Mouse (Mus musculus) neural tube, embryonic 15.5 days (tissue): ENCODE results near the gene Bhmt2. TPM values are rescaled to one million over a fixed set of nuclear protein-coding genes. Genes with fewer than 3 reads are reported as not detected.

Experiments
- ATAC-seq: fragments of 200-750 bp; cut with Nextera tagmentation; 2 replicates; pipeline ENCODE4 v1.8.0; 2017; ENCODE audit warnings: mild to moderate bottlenecking, moderate TSS enrichment, moderate library complexity; ENCODE audit not compliant: low FRiP score
- H3K27ac ChIP-seq: fragments of 300-500 bp; sonication (generic); replicated peaks from 2 replicates; pipeline ENCODE4 v1.5.1; 2015; ENCODE audit warnings: mild to moderate bottlenecking, inconsistent platforms
- H3K27me3 ChIP-seq: fragments of 300-500 bp; sonication (generic); replicated peaks from 2 replicates; pipeline ENCODE4 v1.6.1; 2015; ENCODE audit warnings: inconsistent platforms
- H3K36me3 ChIP-seq: fragments of 300-500 bp; sonication (generic); 2 replicates; pipeline ENCODE4 v1.6.1; 2015; ENCODE audit warnings: inconsistent platforms
- H3K4me1 ChIP-seq: fragments of 300-500 bp; sonication (generic); 2 replicates; pipeline ENCODE4 v1.6.1; 2015; ENCODE audit warnings: inconsistent platforms
- H3K4me2 ChIP-seq: fragments of 300-500 bp; sonication (generic); 2 replicates; pipeline ENCODE4 v1.6.1; 2015; ENCODE audit warnings: inconsistent platforms, mild to moderate bottlenecking, moderate library complexity
- H3K4me3 ChIP-seq: fragments of 300-500 bp; sonication (generic); replicated peaks from 2 replicates; pipeline ENCODE4 v1.5.1; 2015; ENCODE audit warnings: mild to moderate bottlenecking, inconsistent platforms
- H3K9ac ChIP-seq: fragments of 300-500 bp; sonication (generic); replicated peaks from 2 replicates; pipeline ENCODE4 v1.6.1; 2015; ENCODE audit warnings: mild to moderate bottlenecking, inconsistent platforms
- H3K9me3 ChIP-seq: fragments of 300-500 bp; sonication (generic); replicated peaks from 2 replicates; pipeline ENCODE4 v1.6.1; 2016; ENCODE audit warnings: inconsistent platforms
- WGBS: fragments of 180-500 bp; shearing (Covaris S2); methylation state at CpG from one replicate; pipeline ENCODE4 v1.1.7; 2015; ENCODE audit warnings: mixed read lengths; 5-methylcytosine and 5-hydroxymethylcytosine counted together
- polyA plus RNA-seq: library from polyadenylated mRNA; unstranded; fragments of >200 nt; fragmentation: Nextera tagmentation; extraction: Ambion mirVana; gene quantifications from 2 replicates; pipeline ENCODE4 v1.2.1, GENCODE M21; 2015

The Bhmt2 gene
- polyA plus RNA-seq: 0.17 TPM in 1 of 2 replicates, not detected in the other

GRCm38 (mm10) chr13:93674131-93674561 is at the start of gene Bhmt2, which contains the start of gene Dmgdh:
TSS of gene Bhmt2 (minus strand) at chr13:93674302.
TSS of gene Dmgdh (plus strand) at chr13:93674433.
- H3K36me3 ChIP-seq: no peaks in the 10 kb centered on the region
- H3K4me1 ChIP-seq: peaks cover 5% of the 10 kb centered on the region; the same call in 1 of the 2 replicates
- no peak for ATAC-seq
- H3K27me3 ChIP-seq: peaks cover 8% of the 10 kb centered on the region
- no peak within 1 kb of the TSS for H3K9ac ChIP-seq
- no peaks in the 10 kb centered on the region for H3K9me3 ChIP-seq
- no peak within 1 kb of the TSS for H3K27ac ChIP-seq
- peak within 1 kb of the TSS; percentile 42 for H3K4me2 ChIP-seq
- no peak within 1 kb of the TSS for H3K4me3 ChIP-seq
- WGBS: 7% methylated on average over 29 of the region's 31 CpGs

- no peaks in the 10 kb centered on the region for H3K9me3 ChIP-seq
- no peak for ATAC-seq
- no peak overlapping the region for H3K27ac ChIP-seq
- H3K4me2 ChIP-seq: no peak overlapping the region
- no peaks in the 10 kb centered on the region for H3K27me3 ChIP-seq
- peaks cover 4% of the 10 kb centered on the region for H3K4me1 ChIP-seq
- WGBS: 90% methylated on average over 3 of the region's 3 CpGs
- no peaks in the 10 kb centered on the region for H3K36me3 ChIP-seq
- no peak overlapping the region for H3K9ac ChIP-seq
- H3K4me3 ChIP-seq: no peak overlapping the region
Measured at GRCm38 (mm10) chr13:93723455-93723854, 49.4 kb upstream of the Bhmt2 start.

GRCm38 (mm10) chr13:93721916-93722315 is 47.8 kb upstream of the Bhmt2 start:
- Histone ChIP-seq H3K4me2 (no peak overlapping the region), H3K27me3 (no peaks in the 10 kb centered on the region), H3K36me3 (no peaks in the 10 kb centered on the region), H3K9ac (no peak overlapping the region), H3K27ac (no peak overlapping the region), H3K4me3 (no peak overlapping the region), H3K4me1 (peaks cover 6% of the 10 kb centered on the region), H3K9me3 (no peaks in the 10 kb centered on the region)
- no peak for ATAC-seq
- WGBS: 76% methylated on average over 4 of the region's 4 CpGs

- no peak for ATAC-seq
- H3K36me3 ChIP-seq: no peaks in the 10 kb centered on the region
- whole genome bisulfite sequencing: 4% methylated on average over 7 of the region's 7 CpGs
- H3K4me1 ChIP-seq: peaks cover 6% of the 10 kb centered on the region
- no peak overlapping the region for H3K9ac ChIP-seq
- H3K4me2 ChIP-seq: peak overlapping the region; percentile 26; the same call in 1 of the 2 replicates
- H3K9me3 ChIP-seq: no peaks in the 10 kb centered on the region
- H3K27me3 ChIP-seq: no peaks in the 10 kb centered on the region
- no peak overlapping the region for H3K27ac ChIP-seq
- no peak overlapping the region for H3K4me3 ChIP-seq
Measured at GRCm38 (mm10) chr13:93718948-93719347, 44.8 kb upstream of the Bhmt2 start.

- peaks cover 6% of the 10 kb centered on the region for H3K4me1 ChIP-seq
- H3K27me3 ChIP-seq: no peaks in the 10 kb centered on the region
- no peak overlapping the region for H3K9ac ChIP-seq
- no peak overlapping the region for H3K27ac ChIP-seq
- no peaks in the 10 kb centered on the region for H3K36me3 ChIP-seq
- no peak for ATAC-seq
- no peaks in the 10 kb centered on the region for H3K9me3 ChIP-seq
- WGBS: 37% methylated on average over 7 of the region's 7 CpGs
- no peak overlapping the region for H3K4me2 ChIP-seq
- no peak overlapping the region for H3K4me3 ChIP-seq
Measured at GRCm38 (mm10) chr13:93717113-93717512, 43.0 kb upstream of the Bhmt2 start.

- WGBS: 91% methylated on average over 3 of the region's 3 CpGs
Measured at GRCm38 (mm10) chr13:93713826-93714225, 39.7 kb upstream of the Bhmt2 start.

GRCm38 (mm10) chr13:93712362-93712761 is 38.3 kb upstream of the Bhmt2 start:
- H3K4me3 ChIP-seq: no peak overlapping the region
- H3K27me3 ChIP-seq: no peaks in the 10 kb centered on the region
- 92% methylated on average over 4 of the region's 4 CpGs for WGBS
- H3K9me3 ChIP-seq: no peaks in the 10 kb centered on the region
- no peaks in the 10 kb centered on the region for H3K36me3 ChIP-seq
- H3K4me2 ChIP-seq: no peak overlapping the region
- ATAC-seq: no peak
- H3K9ac ChIP-seq: no peak overlapping the region
- H3K27ac ChIP-seq: no peak overlapping the region
- H3K4me1 ChIP-seq: no peaks in the 10 kb centered on the region

More at GRCm38 (mm10) chr13:93713826-93714225, 39.7 kb upstream of the Bhmt2 start:
- H3K9me3 ChIP-seq: no peaks in the 10 kb centered on the region
- H3K27ac ChIP-seq: no peak overlapping the region
- no peak overlapping the region for H3K9ac ChIP-seq
- H3K27me3 ChIP-seq: no peaks in the 10 kb centered on the region
- ATAC-seq: no peak
- H3K4me2 ChIP-seq: no peak overlapping the region
- peaks cover 6% of the 10 kb centered on the region for H3K4me1 ChIP-seq
- no peaks in the 10 kb centered on the region for H3K36me3 ChIP-seq
- H3K4me3 ChIP-seq: no peak overlapping the region

- Histone ChIP-seq H3K9ac (no peak overlapping the region), H3K4me3 (no peak overlapping the region), H3K36me3 (no peaks in the 10 kb centered on the region), H3K9me3 (no peaks in the 10 kb centered on the region), H3K4me2 (no peak overlapping the region), H3K4me1 (no peaks in the 10 kb centered on the region), H3K27me3 (no peaks in the 10 kb centered on the region), H3K27ac (no peak overlapping the region)
- no peak for ATAC-seq
- WGBS: 91% methylated on average over 4 of the region's 4 CpGs
Measured at GRCm38 (mm10) chr13:93711226-93711625, 37.1 kb upstream of the Bhmt2 start.

GRCm38 (mm10) chr13:93710325-93710724 is 36.2 kb upstream of the Bhmt2 start:
- Histone ChIP-seq H3K9me3 (no peaks in the 10 kb centered on the region), H3K36me3 (no peaks in the 10 kb centered on the region), H3K27ac (no peak overlapping the region), H3K4me1 (no peaks in the 10 kb centered on the region), H3K9ac (no peak overlapping the region), H3K4me3 (no peak overlapping the region), H3K27me3 (no peaks in the 10 kb centered on the region), H3K4me2 (no peak overlapping the region)
- no peak for ATAC-seq
- 90% methylated on average over 4 of the region's 4 CpGs for whole genome bisulfite sequencing

- ATAC-seq: no peak
- 85% methylated on average over 4 of the region's 4 CpGs for WGBS
- H3K36me3 ChIP-seq: no peaks in the 10 kb centered on the region
- H3K4me1 ChIP-seq: no peaks in the 10 kb centered on the region
- H3K27me3 ChIP-seq: no peaks in the 10 kb centered on the region
- no peak overlapping the region for H3K4me2 ChIP-seq
- no peak overlapping the region for H3K4me3 ChIP-seq
- no peak overlapping the region for H3K27ac ChIP-seq
- H3K9me3 ChIP-seq: no peaks in the 10 kb centered on the region
- H3K9ac ChIP-seq: no peak overlapping the region
Measured at GRCm38 (mm10) chr13:93707271-93707670, 33.2 kb upstream of the Bhmt2 start.

GRCm38 (mm10) chr13:93705697-93706096 is 31.6 kb upstream of the Bhmt2 start:
- WGBS: 83% methylated on average over 4 of the region's 4 CpGs
- Histone ChIP-seq H3K4me3 (no peak overlapping the region), H3K9me3 (no peaks in the 10 kb centered on the region), H3K4me2 (no peak overlapping the region), H3K27ac (no peak overlapping the region), H3K4me1 (no peaks in the 10 kb centered on the region), H3K27me3 (no peaks in the 10 kb centered on the region), H3K9ac (no peak overlapping the region), H3K36me3 (no peaks in the 10 kb centered on the region)
- no peak for ATAC-seq

- no peak overlapping the region for H3K4me3 ChIP-seq
- no peak overlapping the region for H3K27ac ChIP-seq
- H3K36me3 ChIP-seq: no peaks in the 10 kb centered on the region
- WGBS: 76% methylated on average over 6 of the region's 6 CpGs
- no peaks in the 10 kb centered on the region for H3K4me1 ChIP-seq
- H3K27me3 ChIP-seq: no peaks in the 10 kb centered on the region
- H3K9me3 ChIP-seq: no peaks in the 10 kb centered on the region; the same call in 1 of the 2 replicates
- ATAC-seq: no peak
- H3K4me2 ChIP-seq: no peak overlapping the region
- no peak overlapping the region for H3K9ac ChIP-seq
Measured at GRCm38 (mm10) chr13:93698866-93699265, 24.8 kb upstream of the Bhmt2 start.
